Mouse (Mus musculus): ENCODE data around the gene Dmrt1.

DNA sequence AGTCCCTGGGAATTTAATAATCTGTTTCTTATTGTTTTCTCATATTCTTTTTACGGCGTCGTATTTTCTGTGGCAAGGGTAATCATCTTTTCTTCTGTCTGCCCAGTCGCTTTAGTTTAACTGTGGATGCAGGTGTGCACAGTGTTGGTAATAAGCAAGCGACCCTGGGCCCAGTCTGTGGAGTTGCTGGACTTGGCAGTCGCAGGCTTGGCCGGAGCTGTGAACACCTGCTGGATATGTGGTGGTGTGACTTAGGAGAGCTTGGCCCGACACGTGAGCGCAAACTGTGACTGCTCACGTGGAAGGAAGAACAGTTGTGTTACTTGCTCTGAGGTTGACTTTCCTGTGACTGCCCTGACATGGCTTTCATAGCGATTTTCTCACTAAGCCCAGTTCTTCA lies 24.3 kb downstream of the Dmrt1 start:
- TF ChIP-seq CTCF (IDR thresholded peaks at IDR 0.05; ENCODE audit: control insufficient read depth, insufficient read depth, insufficient replicate concordance, low read depth, low read length) (no peak), POLR2A (IDR thresholded peaks at IDR 0.05; ENCODE audit: control insufficient read depth, low read depth, low read length) (no peak)

All from testis, adult 2 months (tissue).